Comparison of ENCODE assay signal across 18 mouse cellular contexts in genomic region chr11:9216252-9216651, GRCm38 (mm10). TPM values are rescaled to one million over a fixed set of nuclear protein-coding genes. Genes with fewer than 3 reads are reported as not detected.
A peak's percentile ranks its signal among the peaks of the same experiment; 100 is the strongest.
DNase-seq lines count a peak whose midpoint lies in the region; ATAC-seq and TF ChIP-seq lines count a peak whose summit lies in the region.
"Had no signal": no experiment of that assay in that cellular context is flagged by ENCODE, and none has a peak within 500 bp of the region (broad histone marks: within the 10 kb centered on the region; RNA-seq: fewer than 3 reads in every experiment).

No protein-coding gene starts in this region.

- no peaks in the 10 kb centered on the region for H3K4me1 ChIP-seq in kidney, embryonic 14.5 days (ENCODE audit: control insufficient read depth, insufficient read depth, low read length)
- no peaks in the 10 kb centered on the region for H3K4me1 ChIP-seq in stomach, embryonic 14.5 days (ENCODE audit: control insufficient read depth, insufficient read depth, low read length)
- no peaks in the 10 kb centered on the region for H3K4me1 ChIP-seq in stomach, postnatal 0 days (replicated peaks; ENCODE audit: control insufficient read depth, insufficient read depth)
- H3K4me1 ChIP-seq in limb, embryonic 12.5 days (replicated peaks): peaks cover 5% of the 10 kb centered on the region
- H3K4me1 ChIP-seq: forebrain, embryonic 12.5 days; liver, embryonic 15.5 days had no signal

- no peak for TF ChIP-seq CTCF in stomach, postnatal 0 days (IDR thresholded peaks at IDR 0.05; ENCODE audit: low read depth)

- H3K36me3 ChIP-seq in kidney, embryonic 14.5 days (ENCODE audit: control insufficient read depth, insufficient read depth, low read length): no peaks in the 10 kb centered on the region
- H3K36me3 ChIP-seq in stomach, embryonic 14.5 days (ENCODE audit: control insufficient read depth, insufficient read depth, low read length): no peaks in the 10 kb centered on the region
- H3K36me3 ChIP-seq in stomach, postnatal 0 days (ENCODE audit: control insufficient read depth, insufficient read depth, low read length): no peaks in the 10 kb centered on the region
- no peaks in the 10 kb centered on the region for H3K36me3 ChIP-seq in limb, embryonic 12.5 days
- H3K36me3 ChIP-seq: forebrain, embryonic 12.5 days; liver, embryonic 15.5 days; midbrain, embryonic 10.5 days had no signal

- H3K9me3 ChIP-seq in kidney, embryonic 14.5 days (ENCODE audit: control insufficient read depth, low read length): no peaks in the 10 kb centered on the region
- no peaks in the 10 kb centered on the region for H3K9me3 ChIP-seq in stomach, embryonic 14.5 days (ENCODE audit: control insufficient read depth, low read depth, low read length)
- no peaks in the 10 kb centered on the region for H3K9me3 ChIP-seq in stomach, postnatal 0 days (ENCODE audit: control insufficient read depth, low read length)
- H3K9me3 ChIP-seq in limb, embryonic 12.5 days: no peaks in the 10 kb centered on the region
- H3K9me3 ChIP-seq: forebrain, embryonic 12.5 days; liver, embryonic 15.5 days; midbrain, embryonic 10.5 days had no signal

- peak; percentile 64 for ATAC-seq in kidney, embryonic 14.5 days (ENCODE audit: low FRiP score, low TSS enrichment)
- ATAC-seq in stomach, embryonic 14.5 days (ENCODE audit: insufficient number of reproducible peaks, insufficient read depth, low FRiP score, low read depth): peak; percentile 49; the same call in 1 of the 2 replicates
- ATAC-seq in stomach, postnatal 0 days (ENCODE audit: low FRiP score, low TSS enrichment): no peak
- peak; percentile 78 for ATAC-seq in limb, embryonic 12.5 days (ENCODE audit: insufficient number of reproducible peaks, insufficient read depth, low FRiP score, low TSS enrichment, low read depth)
- ATAC-seq: intestine, embryonic 16.5 days had no signal

- no peak for DNase-seq in kidney, adult 9 months
- DNase-seq in stomach, postnatal 0 days (ENCODE audit: low spot score): no peak
- DNase-seq in thymus, postnatal 36 days: no peak
- DNase-seq in thymus, postnatal 0 days (ENCODE audit: low spot score): no peak
- DNase-seq: adrenal gland, postnatal 10 days; cerebellum, adult 11 months; cerebellum, postnatal 25 days; gastrocnemius, postnatal 36 days; heart, postnatal 10 days; lung, postnatal 36 days had no signal

- H3K4me2 ChIP-seq in kidney, embryonic 14.5 days (replicated peaks; ENCODE audit: low read depth, low read length): no peak overlapping the region
- no peak overlapping the region for H3K4me2 ChIP-seq in stomach, embryonic 14.5 days (replicated peaks; ENCODE audit: low read depth, low read length)
- H3K4me2 ChIP-seq in stomach, postnatal 0 days (replicated peaks; ENCODE audit: low read depth): no peak overlapping the region
- H3K4me2 ChIP-seq in limb, embryonic 12.5 days: no peak overlapping the region
- H3K4me2 ChIP-seq: forebrain, embryonic 12.5 days; hindbrain, embryonic 14.5 days; liver, embryonic 15.5 days had no signal

- H3K9ac ChIP-seq in kidney, embryonic 14.5 days (ENCODE audit: low read depth, low read length): no peak overlapping the region
- no peak overlapping the region for H3K9ac ChIP-seq in stomach, embryonic 14.5 days (replicated peaks; ENCODE audit: low read depth, low read length)
- no peak overlapping the region for H3K9ac ChIP-seq in stomach, postnatal 0 days (ENCODE audit: low read length)
- H3K9ac ChIP-seq in limb, embryonic 12.5 days (replicated peaks): no peak overlapping the region
- H3K9ac ChIP-seq: forebrain, embryonic 12.5 days; hindbrain, embryonic 14.5 days; liver, embryonic 15.5 days had no signal

- 25% methylated on average over 4 of the region's 4 CpGs for WGBS in kidney, embryonic 14.5 days
- 26% methylated on average over 4 of the region's 4 CpGs for WGBS in stomach, embryonic 14.5 days
- 23% methylated on average over 4 of the region's 4 CpGs for WGBS in stomach, postnatal 0 days
- WGBS in limb, embryonic 12.5 days: 26% methylated on average over 4 of the region's 4 CpGs

- no peak overlapping the region for H3K27ac ChIP-seq in kidney, embryonic 14.5 days (ENCODE audit: low read depth, low read length)
- no peak overlapping the region for H3K27ac ChIP-seq in stomach, embryonic 14.5 days (ENCODE audit: low read length)
- no peak overlapping the region for H3K27ac ChIP-seq in stomach, postnatal 0 days (replicated peaks)
- no peak overlapping the region for H3K27ac ChIP-seq in limb, embryonic 12.5 days
- H3K27ac ChIP-seq: forebrain, embryonic 12.5 days; hindbrain, embryonic 14.5 days; liver, embryonic 15.5 days; midbrain, embryonic 10.5 days had no signal

- no peak overlapping the region for H3K4me3 ChIP-seq in kidney, embryonic 14.5 days (ENCODE audit: low read length)
- no peak overlapping the region for H3K4me3 ChIP-seq in stomach, embryonic 14.5 days (ENCODE audit: low read depth, low read length)
- H3K4me3 ChIP-seq in stomach, postnatal 0 days (ENCODE audit: low read depth, low read length): no peak overlapping the region
- H3K4me3 ChIP-seq in limb, embryonic 12.5 days (replicated peaks): no peak overlapping the region
- H3K4me3 ChIP-seq: forebrain, embryonic 12.5 days; liver, embryonic 15.5 days; midbrain, embryonic 10.5 days had no signal

- no peak for TF ChIP-seq EP300 in stomach, postnatal 0 days (optimal IDR thresholded peaks at IDR 0.05)

- no peaks in the 10 kb centered on the region for H3K27me3 ChIP-seq in kidney, embryonic 14.5 days (ENCODE audit: control insufficient read depth, insufficient read depth, low read length)
- H3K27me3 ChIP-seq in stomach, embryonic 14.5 days (ENCODE audit: control insufficient read depth, insufficient read depth, low read length): no peaks in the 10 kb centered on the region
- no peaks in the 10 kb centered on the region for H3K27me3 ChIP-seq in stomach, postnatal 0 days (ENCODE audit: control insufficient read depth, insufficient read depth, low read length)
- H3K27me3 ChIP-seq in limb, embryonic 12.5 days: no peaks in the 10 kb centered on the region
- H3K27me3 ChIP-seq: forebrain, embryonic 12.5 days; liver, embryonic 15.5 days had no signal

RNA-seq across cellular contexts. Expression of gene Abca13, which starts 24.5 kb away (rescaled TPM):
- 0.01 and 0.11 TPM in 2 replicates for polyA plus RNA-seq in kidney, embryonic 14.5 days (2014; fragmentation: Nextera tagmentation; extraction: Ambion mirVana)
- 0.03 TPM in 1 of 2 replicates, not detected in the other for polyA plus RNA-seq in stomach, embryonic 14.5 days (2014; fragmentation: Nextera tagmentation; extraction: Ambion mirVana)
- 0.01 TPM in 2 replicates for polyA plus RNA-seq in stomach, postnatal 0 days (2015; fragmentation: Nextera tagmentation; extraction: Ambion mirVana)
- 0.01 TPM in 1 of 2 replicates, not detected in the other for polyA plus RNA-seq in limb, embryonic 12.5 days (2016; fragmentation: Nextera tagmentation; extraction: Ambion mirVana)
- 0.05 TPM in 2 replicates for polyA plus RNA-seq in thymus, postnatal 0 days (2015; fragmentation: Nextera tagmentation; extraction: Ambion mirVana)
